ENCODE assay signal across 13 mouse cellular contexts in the genomic region with DNA sequence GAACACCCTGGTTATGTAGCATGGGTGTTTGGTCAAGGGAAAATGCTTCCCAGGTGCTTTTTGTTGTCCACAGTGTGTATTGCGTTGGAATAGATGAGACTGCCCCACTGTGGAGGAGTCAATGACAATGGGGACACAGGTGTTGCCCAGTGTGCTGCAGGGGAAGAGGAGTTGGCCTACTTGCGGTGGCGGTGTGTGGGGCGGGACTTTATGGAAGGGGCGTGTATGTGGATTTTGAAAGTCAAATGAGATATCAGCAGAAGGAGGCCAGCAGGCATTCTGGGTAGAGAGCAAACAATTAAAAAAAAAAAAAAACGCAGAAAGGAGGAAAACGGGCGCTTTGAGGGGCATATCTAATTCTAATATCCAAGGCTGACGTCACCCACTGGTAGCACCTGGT.
"Had no signal": no experiment of that assay in that cellular context is flagged by ENCODE, and none has a peak within 500 bp of the region (broad histone marks: within the 10 kb centered on the region; RNA-seq: fewer than 3 reads in every experiment).

No protein-coding gene starts in this region.

- DNase-seq: kidney, adult 2 months; kidney, postnatal 14 days; layer of hippocampus, postnatal 36 days; lung, adult 18-20 months; retina, postnatal 1 day; right cerebral cortex, postnatal 4 days; spleen, adult 18-20 months had no signal

- H3K9me3 ChIP-seq: kidney, embryonic 15.5 days; limb, embryonic 13.5 days; midbrain, embryonic 12.5 days; neural tube, embryonic 13.5 days had no signal

- H3K9ac ChIP-seq: kidney, embryonic 15.5 days; limb, embryonic 13.5 days; liver, embryonic 14.5 days; midbrain, embryonic 12.5 days; neural tube, embryonic 13.5 days had no signal

- H3K4me2 ChIP-seq: kidney, embryonic 15.5 days; limb, embryonic 13.5 days; midbrain, embryonic 12.5 days; neural tube, embryonic 13.5 days had no signal

- ATAC-seq: midbrain, embryonic 16.5 days had no signal

- H3K4me1 ChIP-seq: midbrain, embryonic 12.5 days had no signal

- H3K27ac ChIP-seq: kidney, embryonic 15.5 days; limb, embryonic 13.5 days; liver, embryonic 14.5 days; midbrain, embryonic 12.5 days; neural tube, embryonic 13.5 days had no signal

- H3K27me3 ChIP-seq: kidney, embryonic 15.5 days; limb, embryonic 13.5 days; midbrain, embryonic 12.5 days; neural tube, embryonic 13.5 days had no signal

- H3K4me3 ChIP-seq: kidney, embryonic 15.5 days; limb, embryonic 13.5 days; midbrain, embryonic 12.5 days; neural tube, embryonic 13.5 days had no signal
